Mouse (Mus musculus) adrenal gland, postnatal 10 days (tissue): ENCODE data around the gene Bace2. TPM values are rescaled to one million over a fixed set of nuclear protein-coding genes. Genes with fewer than 3 reads are reported as not detected.
A peak's percentile ranks its signal among the peaks of the same experiment; 100 is the strongest.

Experiments used
- DNase-seq: peaks from one replicate; pipeline ENCODE4 v3.0.0; 2021; ENCODE audit warnings: mixed read lengths
- total RNA-seq, 2 experiments: library from RNA; stranded (reverse); gene quantifications; 2 replicates each; pipeline ENCODE4 v1.2.3; 2021

Gene Bace2
- total RNA-seq, 2 experiments from 2014 or later, result 16.5 to 18.7 TPM

- no peak for DNase-seq
Measured at GRCm38 (mm10) chr16:97401741-97402140, 45.2 kb downstream of the Bace2 start.

- no peak for DNase-seq
Measured at GRCm38 (mm10) chr16:97402213-97402785, 45.8 kb downstream of the Bace2 start.

GRCm38 (mm10) chr16:97405476-97406012 is 49.0 kb downstream of the Bace2 start:
- no peak for DNase-seq

- DNase-seq, result peak; percentile 68
Measured at GRCm38 (mm10) chr16:97417896-97418542, 61.5 kb downstream of the Bace2 start.

- no peak for DNase-seq
Measured at GRCm38 (mm10) chr16:97418749-97419453, 62.4 kb downstream of the Bace2 start.

- no peak for DNase-seq
Measured at GRCm38 (mm10) chr16:97421671-97422070, 65.1 kb downstream of the Bace2 start.

- DNase-seq, result no peak
Measured at GRCm38 (mm10) chr16:97423627-97424026, 67.1 kb downstream of the Bace2 start.

- no peak for DNase-seq
Measured at GRCm38 (mm10) chr16:97428026-97428425, 71.5 kb downstream of the Bace2 start.

- no peak for DNase-seq
Measured at GRCm38 (mm10) chr16:97430091-97430490, 73.5 kb downstream of the Bace2 start.

- DNase-seq, result peak; percentile 76
Measured at GRCm38 (mm10) chr16:97431328-97431727, 74.8 kb downstream of the Bace2 start.

- no peak for DNase-seq
Measured at GRCm38 (mm10) chr16:97434206-97434605, 77.7 kb downstream of the Bace2 start.

- DNase-seq, result no peak
Measured at GRCm38 (mm10) chr16:97437448-97438056, 81.0 kb downstream of the Bace2 start.

GRCm38 (mm10) chr16:97438191-97438590 is 81.6 kb downstream of the Bace2 start:
- no peak for DNase-seq

GRCm38 (mm10) chr16:97441967-97442366 is 85.4 kb downstream of the Bace2 start:
- no peak for DNase-seq

GRCm38 (mm10) chr16:97443670-97444263 is 87.2 kb downstream of the Bace2 start:
- DNase-seq, result peak; percentile 52

GRCm38 (mm10) chr16:97447386-97447785 is 90.8 kb downstream of the Bace2 start:
- DNase-seq, result no peak

- DNase-seq, result no peak
Measured at GRCm38 (mm10) chr16:97459831-97460230, 103.3 kb downstream of the Bace2 start.

GRCm38 (mm10) chr16:97461271-97461670 is 104.7 kb downstream of the Bace2 start:
- no peak for DNase-seq

GRCm38 (mm10) chr16:97462481-97463181 is 106.1 kb downstream of the Bace2 start, which contains the start of gene Mx1:
Gene Mx1 (minus strand): TSS chr16:97462907.
- no peak for DNase-seq

- DNase-seq, result no peak
Measured at GRCm38 (mm10) chr16:97466182-97466957, 109.8 kb downstream of the Bace2 start.

- no peak for DNase-seq
Measured at GRCm38 (mm10) chr16:97467472-97467871, 110.9 kb downstream of the Bace2 start.
